Mouse (Mus musculus) brain, embryonic 14.5 days (tissue): ENCODE data around the gene Ifitm10.

ENCODE experiments used
- CTCF ChIP-seq: fragments of 200-500 bp; IDR thresholded peaks from 2 replicates; pipeline ENCODE4 v1.5.1; 2012; ENCODE audit warnings: inconsistent platforms, mild to moderate bottlenecking, moderate library complexity, borderline replicate concordance; ENCODE audit not compliant: insufficient read depth, insufficient read length; ENCODE audit errors: extremely low read depth
- POLR2A ChIP-seq: fragments of 200-500 bp; IDR thresholded peaks from 2 replicates; pipeline ENCODE4 v1.6.1; 2012; ENCODE audit warnings: mild to moderate bottlenecking, inconsistent platforms, borderline replicate concordance; ENCODE audit not compliant: poor library complexity, insufficient read depth, insufficient read length, severe bottlenecking; ENCODE audit errors: extremely low read depth

DNA sequence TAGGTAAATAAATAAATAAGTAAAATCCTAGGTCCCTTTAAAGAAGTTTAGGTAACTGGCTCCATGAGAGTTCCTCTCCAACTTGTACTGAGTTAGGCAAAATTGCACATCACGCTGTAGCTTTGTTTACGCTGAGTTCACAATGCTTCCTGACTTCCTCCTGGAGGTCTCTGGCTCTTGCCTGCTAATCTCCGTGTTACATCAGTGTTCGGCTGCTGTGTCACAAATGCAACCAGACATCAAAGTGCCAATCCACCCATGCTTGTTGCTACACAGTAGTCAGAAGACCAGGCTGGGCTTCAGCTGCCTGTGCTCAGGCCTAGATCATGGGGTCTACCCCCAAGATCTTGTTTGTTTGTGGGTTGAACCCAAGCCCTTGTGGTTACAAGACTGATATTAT, 30.0 kb upstream of the Ifitm10 start:
- TF ChIP-seq CTCF (no peak), POLR2A (no peak)
